Mouse (Mus musculus) heart, adult 2 months (tissue): ENCODE measurements at regions not wholly inside any gene's neighbourhood (a gene's known extent, or its start where the extent isn't known, plus 50 kb on each side); places are given as distances from the start of the nearest gene placed in this dataset.

ENCODE experiments used
- CTCF ChIP-seq: fragments of 200-600 bp; IDR thresholded peaks from 2 replicates; pipeline ENCODE4 v1.8.1; 2022; ENCODE audit warnings: antibody characterized with exemption, mild to moderate bottlenecking, moderate library complexity
- EP300 ChIP-seq: fragments of 200-500 bp; IDR thresholded peaks from 2 replicates; pipeline ENCODE4 v1.6.1; 2011; ENCODE audit warnings: low read depth, low read length, control low read depth; ENCODE audit not compliant: insufficient read depth
- POLR2A ChIP-seq: fragments of 200-500 bp; IDR thresholded peaks from 2 replicates; pipeline ENCODE4 v1.6.1; 2011; ENCODE audit warnings: mild to moderate bottlenecking, low read depth, low read length, control low read depth; ENCODE audit not compliant: insufficient read depth

- no peak for TF ChIP-seq CTCF
- TF ChIP-seq POLR2A = no peak
- no peak for TF ChIP-seq EP300
These were observed 286.7 kb downstream of the Cps1 start for GRCm38 (mm10) chr1:67409531-67409930.
